Mouse (Mus musculus): ENCODE measurements around the gene Eif3g. TPM values are rescaled to one million over a fixed set of nuclear protein-coding genes. Genes with fewer than 3 reads are reported as not detected.

Gene Eif3g
- polyA plus RNA-seq, 1 experiment, result 115 TPM

DNA sequence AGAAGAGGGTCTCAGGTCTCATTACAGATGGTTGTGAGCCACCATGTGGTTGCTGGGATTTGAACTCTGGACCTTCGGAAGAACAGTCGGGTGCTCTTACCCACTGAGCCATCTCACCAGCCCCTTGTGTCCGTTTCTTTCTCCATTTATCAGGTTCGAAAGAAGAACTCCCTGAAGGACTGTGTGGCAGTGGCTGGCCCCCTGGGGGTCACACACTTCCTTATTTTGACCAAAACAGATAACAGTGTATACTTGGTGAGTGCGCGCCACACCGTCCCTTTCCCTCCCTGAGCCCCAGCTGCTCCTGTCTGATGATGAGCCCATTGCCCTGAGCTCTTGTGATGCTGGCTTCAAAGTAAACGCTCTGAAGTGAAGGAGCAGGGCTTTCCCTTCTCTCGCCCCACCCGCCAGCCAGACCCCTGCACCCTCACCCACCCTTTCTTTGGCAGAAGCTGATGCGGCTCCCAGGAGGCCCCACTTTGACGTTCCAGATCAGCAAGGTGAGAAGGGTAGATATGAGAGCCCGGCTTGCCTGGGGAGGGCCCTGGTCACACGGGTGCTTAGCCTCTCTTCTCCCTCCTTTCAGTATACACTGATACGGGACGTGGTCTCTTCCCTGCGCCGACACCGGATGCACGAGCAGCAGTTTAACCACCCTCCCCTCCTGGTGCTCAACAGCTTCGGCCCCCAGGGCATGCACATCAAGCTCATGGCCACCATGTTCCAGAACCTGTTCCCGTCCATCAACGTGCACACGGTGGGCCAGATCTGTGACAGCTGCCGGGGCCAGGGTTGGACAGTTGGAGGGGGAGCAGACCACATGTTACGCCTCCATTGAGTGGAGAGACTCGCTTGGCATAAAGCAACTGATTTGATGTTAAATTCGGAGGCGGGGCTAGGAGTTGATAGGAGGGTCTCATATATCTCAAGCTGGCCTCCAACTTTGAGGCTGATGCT, 9.0 kb downstream of the Eif3g start:
- no peak for DNase-seq (ENCODE audit: extremely low spot score in 1 of 2, low spot score in 1 of 2)

DNA sequence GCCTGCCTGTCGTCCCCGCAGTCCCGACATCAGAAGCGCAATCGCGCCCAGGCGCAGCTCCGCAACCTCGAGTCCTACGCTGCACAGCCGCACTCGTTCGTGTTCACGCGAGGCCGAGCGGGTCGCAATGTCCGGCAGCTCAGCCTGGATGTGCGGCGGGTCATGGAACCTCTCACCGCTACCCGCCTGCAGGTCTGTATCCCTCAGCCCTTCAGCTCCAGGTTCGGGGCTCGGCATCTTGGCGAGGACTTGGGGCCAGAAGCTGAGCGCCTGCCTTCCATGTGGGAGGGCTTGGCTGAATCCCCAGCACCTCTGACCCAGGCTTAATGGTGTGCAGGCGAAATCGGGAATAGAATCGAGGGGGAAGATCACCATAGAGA, 10.0 kb downstream of the Eif3g start:
- no peak for DNase-seq (ENCODE audit: extremely low spot score in 1 of 2, low spot score in 1 of 2)

GRCm38 (mm10) chr9:20887704-20888385, 10.6 kb downstream of the Eif3g start, which contains the start of gene Ppan:
Gene Ppan, plus strand, starts transcription at chr9:20888175.
- peak; percentile 95 to 98 for DNase-seq (ENCODE audit: extremely low spot score in 1 of 2, low spot score in 1 of 2)

DNA sequence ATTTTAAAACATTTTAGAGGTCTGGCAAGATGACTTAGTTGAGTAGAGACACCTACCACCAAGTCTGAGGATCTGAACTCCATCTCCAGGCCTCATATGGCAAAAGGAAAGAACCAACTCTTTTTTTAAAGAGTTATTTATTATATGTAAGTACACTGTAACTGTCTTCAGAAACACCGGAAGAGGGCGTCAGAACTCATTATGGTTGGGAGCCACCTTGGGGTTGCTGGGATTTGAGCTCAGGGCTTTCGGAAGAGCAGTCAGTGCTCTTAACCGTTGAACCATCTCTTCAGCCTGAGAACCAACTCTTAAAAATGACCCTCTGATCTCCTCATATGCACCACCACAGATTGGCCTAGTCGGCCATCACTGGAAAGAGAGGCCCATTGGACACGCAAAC, 11.2 kb downstream of the Eif3g start:
- no peak for DNase-seq (ENCODE audit: extremely low spot score in 1 of 2, low spot score in 1 of 2)

GRCm38 (mm10) chr9:20886563-20886962, 11.9 kb downstream of the Eif3g start:
- DNase-seq (ENCODE audit: extremely low spot score in 1 of 2, low spot score in 1 of 2), result no peak

GRCm38 (mm10) chr9:20879097-20879792, 19.2 kb downstream of the Eif3g start, which contains the start of gene Angptl6:
Gene Angptl6, minus strand, starts transcription at chr9:20879727.
- DNase-seq (ENCODE audit: extremely low spot score in 1 of 2, low spot score in 1 of 2), result no peak

DNA sequence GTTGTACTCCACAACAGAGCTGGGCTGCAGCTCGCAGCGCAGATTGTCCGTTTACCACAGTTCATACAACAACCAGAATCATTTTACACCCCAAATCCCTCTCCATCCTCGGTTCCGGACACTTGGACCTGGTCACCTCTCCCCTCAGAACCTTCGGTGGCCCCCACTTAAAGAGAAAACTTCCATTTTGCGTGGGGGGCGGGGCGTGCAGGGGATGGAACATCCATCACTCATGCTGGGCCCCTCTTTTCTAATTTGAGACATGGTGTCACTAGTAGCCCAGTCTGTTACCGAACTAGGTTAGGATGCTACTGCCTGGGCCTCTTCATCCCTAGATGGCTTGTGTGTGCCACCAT, 19.7 kb downstream of the Eif3g start:
- peak in 1 of 2 experiments; percentile 54 for DNase-seq (ENCODE audit: extremely low spot score in 1 of 2, low spot score in 1 of 2)

- peak; percentile 99 for DNase-seq (ENCODE audit: extremely low spot score in 1 of 2, low spot score in 1 of 2)
Measured at GRCm38 (mm10) chr9:20878041-20878709, 20.2 kb downstream of the Eif3g start.

DNA sequence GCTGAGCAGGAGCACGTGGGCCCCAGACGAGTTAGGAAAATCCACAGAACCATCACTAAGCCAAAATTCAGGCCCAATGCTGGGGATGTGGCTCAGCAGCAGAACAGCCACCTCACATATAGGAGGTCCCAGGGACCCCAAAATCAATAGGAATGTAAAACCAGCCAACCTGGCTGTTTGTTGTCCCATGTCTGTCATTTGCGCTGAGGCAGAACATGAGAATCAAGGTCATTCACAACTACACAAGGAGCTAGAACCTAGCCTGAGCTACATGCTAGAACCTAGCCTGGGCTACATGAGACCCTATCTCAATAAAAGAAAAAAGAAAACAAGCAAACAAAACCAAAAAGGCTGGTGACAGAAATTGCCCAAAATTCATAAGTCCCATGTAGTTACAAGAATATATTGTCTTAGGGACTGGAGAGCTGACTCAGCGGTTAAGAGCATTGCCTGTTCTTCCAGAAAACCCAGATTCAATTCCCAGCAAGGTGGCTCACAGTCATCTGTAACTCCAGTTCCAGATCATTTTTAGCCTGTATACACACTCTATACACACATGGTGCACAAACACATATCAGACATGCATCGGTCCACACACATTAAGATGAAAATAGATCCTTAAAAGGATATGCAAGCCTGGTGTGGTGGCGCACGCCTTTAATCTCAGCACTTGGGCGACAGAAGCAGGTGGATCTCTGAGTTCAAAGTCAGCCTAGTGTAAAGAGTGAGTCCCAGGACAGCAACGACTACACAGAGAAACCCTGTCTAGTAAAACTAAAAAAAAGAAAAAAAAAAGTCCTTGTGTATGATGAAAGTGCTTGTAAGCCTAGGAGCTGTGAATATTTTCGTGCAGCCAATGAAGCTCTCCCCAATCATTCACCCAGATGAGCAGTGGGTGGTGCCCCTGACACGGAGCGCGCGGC, 21.0 kb downstream of the Eif3g start:
- no peak for DNase-seq (ENCODE audit: extremely low spot score in 1 of 2, low spot score in 1 of 2)

DNA sequence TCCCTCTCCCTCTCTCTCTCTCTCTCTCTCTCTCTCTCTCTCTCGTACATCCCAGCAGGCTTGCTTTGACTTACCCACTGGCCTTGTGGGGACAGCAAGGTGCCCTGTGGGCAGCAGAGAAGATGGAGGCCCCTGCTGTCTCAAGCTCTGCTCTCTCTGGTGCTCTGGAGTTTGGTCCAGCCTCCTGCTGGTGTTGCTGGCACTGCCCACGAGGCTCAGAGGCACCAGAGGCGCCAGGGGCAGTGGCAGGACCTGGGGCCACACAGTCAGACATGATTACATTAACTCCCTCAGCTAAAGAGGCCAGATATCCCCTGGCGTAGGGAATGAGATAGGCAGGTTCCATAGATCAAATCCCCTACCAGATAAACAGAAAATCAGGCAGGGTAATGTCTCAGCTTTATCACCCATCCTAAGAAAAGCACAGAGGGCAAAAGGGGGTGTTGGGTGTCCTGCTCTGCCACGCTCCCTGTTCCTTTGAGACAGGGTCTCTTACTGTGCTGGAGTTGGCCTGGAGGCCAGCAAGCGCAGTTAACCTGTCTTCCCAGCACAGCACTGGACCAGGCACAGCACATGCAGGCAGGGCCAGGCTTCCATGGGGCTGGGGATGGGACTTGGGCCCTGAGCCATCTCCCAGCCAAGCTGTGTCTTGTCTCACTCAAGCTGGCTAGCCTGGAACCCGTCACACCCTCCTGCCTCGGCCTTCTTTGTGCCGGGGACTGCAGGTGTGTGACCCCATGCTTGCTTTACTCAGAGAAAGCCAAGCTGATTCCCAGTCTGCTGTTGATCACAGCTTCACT, 21.9 kb downstream of the Eif3g start:
- no peak for DNase-seq (ENCODE audit: extremely low spot score in 1 of 2, low spot score in 1 of 2)

- peak in 1 of 2 experiments; percentile 73 for DNase-seq (ENCODE audit: extremely low spot score in 1 of 2, low spot score in 1 of 2)
Measured at GRCm38 (mm10) chr9:20875021-20875790, 23.2 kb downstream of the Eif3g start.

GRCm38 (mm10) chr9:20873521-20873920, 24.9 kb downstream of the Eif3g start:
- no peak for DNase-seq (ENCODE audit: extremely low spot score in 1 of 2, low spot score in 1 of 2)

GRCm38 (mm10) chr9:20872991-20873390, 25.4 kb downstream of the Eif3g start:
- DNase-seq (ENCODE audit: extremely low spot score in 1 of 2, low spot score in 1 of 2), result no peak

GRCm38 (mm10) chr9:20870211-20871173, 27.9 kb downstream of the Eif3g start:
- no peak for DNase-seq (ENCODE audit: extremely low spot score in 1 of 2, low spot score in 1 of 2)

GRCm38 (mm10) chr9:20869246-20869645, 29.2 kb downstream of the Eif3g start:
- no peak for DNase-seq (ENCODE audit: extremely low spot score in 1 of 2, low spot score in 1 of 2)

- DNase-seq (ENCODE audit: extremely low spot score in 1 of 2, low spot score in 1 of 2), result peak in 1 of 2 experiments; percentile 76
Measured at GRCm38 (mm10) chr9:20868448-20869001, 29.9 kb downstream of the Eif3g start, which contains the start of gene A230050P20Rik. Gene A230050P20Rik, plus strand, starts transcription at chr9:20868642.
